Mouse (Mus musculus): ENCODE data around the gene Zcchc24. TPM values are rescaled to one million over a fixed set of nuclear protein-coding genes. Genes with fewer than 3 reads are reported as not detected.

Zcchc24 gene
- total and polyA plus RNA-seq, 3 experiments = 0.05 TPM; not detected in 2

DNA sequence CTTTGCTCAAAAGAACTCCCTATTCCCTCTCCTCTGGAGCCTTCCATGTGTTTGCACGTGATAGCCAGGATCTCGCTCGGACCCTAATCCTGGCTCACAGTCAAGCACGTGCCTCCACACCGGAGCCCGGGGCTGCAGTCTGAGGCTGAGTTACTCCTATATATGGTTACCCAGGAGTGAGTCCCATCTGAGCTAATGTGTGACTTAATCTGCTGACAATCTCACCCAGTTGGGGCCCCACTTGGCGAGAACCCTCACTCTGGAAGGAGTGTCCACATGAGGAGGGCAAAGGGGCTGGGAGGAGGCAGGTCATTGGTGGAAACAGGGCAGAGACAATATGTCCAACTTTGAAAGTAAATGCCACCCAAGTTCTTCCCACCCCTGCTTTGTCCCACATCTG, 57.7 kb downstream of the Zcchc24 start:
- ATAC-seq (ENCODE audit: extremely low read depth, insufficient number of reproducible peaks, low FRiP score, poor library complexity, severe bottlenecking) = no peak

GRCm38 (mm10) chr14:25710681-25711080, 58.2 kb downstream of the Zcchc24 start:
- no peaks in the 10 kb centered on the region; the same call in 1 of the 2 replicates for H3K4me1 ChIP-seq (ENCODE audit: insufficient read depth, low read depth, low read length)
- TF ChIP-seq GATA1 (IDR thresholded peaks at IDR 0.05; ENCODE audit: borderline replicate concordance, low read length) (no peak), POLR2AphosphoS5 (IDR thresholded peaks at IDR 0.05; ENCODE audit: insufficient replicate concordance, low read depth, low read length) (no peak), CTCF (IDR thresholded peaks at IDR 0.05; ENCODE audit: low read depth, low read length) (no peak), TAL1 (conservative IDR thresholded peaks at IDR 0.05; ENCODE audit: low read depth, low read length) (no peak), GATA2 (IDR thresholded peaks at IDR 0.05; ENCODE audit: borderline replicate concordance, low read depth, low read length) (no peak)
- peaks cover 7% of the 10 kb centered on the region; the same call in 1 of the 2 replicates for H3K27me3 ChIP-seq (ENCODE audit: insufficient read depth, low read length)

More for the DNA sequence above, 57.7 kb downstream of the Zcchc24 start:
- H3K4me1 ChIP-seq (ENCODE audit: insufficient read depth, low read depth, low read length) = no peaks in the 10 kb centered on the region; the same call in 1 of the 2 replicates
- no peaks in the 10 kb centered on the region for H3K36me3 ChIP-seq (replicated peaks)
- no peak for TF ChIP-seq CTCF (IDR thresholded peaks at IDR 0.05; ENCODE audit: low read depth, low read length)
- TF ChIP-seq GATA2 (IDR thresholded peaks at IDR 0.05; ENCODE audit: borderline replicate concordance, low read depth, low read length) = no peak
- TF ChIP-seq TAL1 (conservative IDR thresholded peaks at IDR 0.05; ENCODE audit: low read depth, low read length) = no peak
- TF ChIP-seq POLR2AphosphoS5 (IDR thresholded peaks at IDR 0.05; ENCODE audit: insufficient replicate concordance, low read depth, low read length) = no peak
- no peak for TF ChIP-seq GATA1 (IDR thresholded peaks at IDR 0.05; ENCODE audit: borderline replicate concordance, low read length)
- H3K9me3 ChIP-seq (replicated peaks) = no peaks in the 10 kb centered on the region
- H3K4me3 ChIP-seq (ENCODE audit: low read depth, low read length) = no peak overlapping the region
- no peak for DNase-seq (ENCODE audit: low spot score)
- H3K27me3 ChIP-seq (ENCODE audit: insufficient read depth, low read length) = peaks cover 7% of the 10 kb centered on the region; the same call in 1 of the 2 replicates

GRCm38 (mm10) chr14:25710073-25710472, 58.8 kb downstream of the Zcchc24 start:
- ATAC-seq (ENCODE audit: extremely low read depth, insufficient number of reproducible peaks, low FRiP score, poor library complexity, severe bottlenecking) (no peak), DNase-seq (ENCODE audit: low spot score) (no peak)
- H3K27me3 ChIP-seq (ENCODE audit: insufficient read depth, low read length) = peaks cover 6% of the 10 kb centered on the region; the same call in 1 of the 2 replicates
- no peak for TF ChIP-seq GATA1 (IDR thresholded peaks at IDR 0.05; ENCODE audit: borderline replicate concordance, low read length)
- no peak for TF ChIP-seq CTCF (IDR thresholded peaks at IDR 0.05; ENCODE audit: low read depth, low read length)
- no peak for TF ChIP-seq GATA2 (IDR thresholded peaks at IDR 0.05; ENCODE audit: borderline replicate concordance, low read depth, low read length)
- TF ChIP-seq POLR2AphosphoS5 (IDR thresholded peaks at IDR 0.05; ENCODE audit: insufficient replicate concordance, low read depth, low read length) = no peak
- TF ChIP-seq TAL1 (conservative IDR thresholded peaks at IDR 0.05; ENCODE audit: low read depth, low read length) = no peak
- no peak overlapping the region for H3K4me3 ChIP-seq (ENCODE audit: low read depth, low read length)
- H3K36me3 ChIP-seq (replicated peaks) = no peaks in the 10 kb centered on the region
- no peaks in the 10 kb centered on the region; the same call in 1 of the 2 replicates for H3K4me1 ChIP-seq (ENCODE audit: insufficient read depth, low read depth, low read length)
- no peaks in the 10 kb centered on the region for H3K9me3 ChIP-seq (replicated peaks)

More at GRCm38 (mm10) chr14:25710681-25711080, 58.2 kb downstream of the Zcchc24 start:
- Histone ChIP-seq H3K4me3 (ENCODE audit: low read depth, low read length) (no peak overlapping the region), H3K36me3 (replicated peaks) (no peaks in the 10 kb centered on the region), H3K9me3 (replicated peaks) (no peaks in the 10 kb centered on the region)
- DNase-seq (ENCODE audit: low spot score) (no peak), ATAC-seq (ENCODE audit: extremely low read depth, insufficient number of reproducible peaks, low FRiP score, poor library complexity, severe bottlenecking) (no peak)

GRCm38 (mm10) chr14:25708917-25709316, 59.9 kb downstream of the Zcchc24 start:
- ATAC-seq (ENCODE audit: extremely low read depth, insufficient number of reproducible peaks, low FRiP score, poor library complexity, severe bottlenecking) (no peak), DNase-seq (ENCODE audit: low spot score) (no peak)
- TF ChIP-seq GATA2 (IDR thresholded peaks at IDR 0.05; ENCODE audit: borderline replicate concordance, low read depth, low read length) (no peak), GATA1 (IDR thresholded peaks at IDR 0.05; ENCODE audit: borderline replicate concordance, low read length) (no peak), CTCF (IDR thresholded peaks at IDR 0.05; ENCODE audit: low read depth, low read length) (no peak), TAL1 (conservative IDR thresholded peaks at IDR 0.05; ENCODE audit: low read depth, low read length) (no peak), POLR2AphosphoS5 (IDR thresholded peaks at IDR 0.05; ENCODE audit: insufficient replicate concordance, low read depth, low read length) (no peak)
- Histone ChIP-seq H3K9me3 (replicated peaks) (no peaks in the 10 kb centered on the region), H3K36me3 (replicated peaks) (no peaks in the 10 kb centered on the region), H3K4me1 (ENCODE audit: insufficient read depth, low read depth, low read length) (no peaks in the 10 kb centered on the region; the same call in 1 of the 2 replicates), H3K4me3 (ENCODE audit: low read depth, low read length) (no peak overlapping the region), H3K27me3 (ENCODE audit: insufficient read depth, low read length) (peaks cover 2% of the 10 kb centered on the region; the same call in 1 of the 2 replicates)

DNA sequence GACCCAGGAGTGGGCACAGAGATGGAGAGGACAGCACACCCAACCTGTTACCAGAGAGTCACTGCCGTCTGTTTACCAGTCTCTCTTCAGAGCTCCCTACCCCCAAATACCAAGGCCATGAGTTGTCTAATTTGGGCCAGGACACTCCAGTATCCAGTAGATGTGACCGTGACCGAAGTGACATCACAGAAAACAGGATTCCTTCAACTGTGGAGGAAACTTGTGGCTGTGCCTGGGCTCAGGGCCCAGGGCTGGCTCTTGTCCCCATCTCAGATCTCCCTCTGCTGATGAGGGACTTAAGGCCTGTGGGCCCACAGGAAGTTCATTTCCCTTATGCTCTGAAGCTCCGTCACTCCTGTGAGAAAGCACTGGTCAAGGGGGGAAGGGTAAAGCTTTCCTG, 60.4 kb downstream of the Zcchc24 start:
- no peak for TF ChIP-seq GATA1 (IDR thresholded peaks at IDR 0.05; ENCODE audit: borderline replicate concordance, low read length)
- no peak for TF ChIP-seq TAL1 (conservative IDR thresholded peaks at IDR 0.05; ENCODE audit: low read depth, low read length)
- no peak for TF ChIP-seq POLR2AphosphoS5 (IDR thresholded peaks at IDR 0.05; ENCODE audit: insufficient replicate concordance, low read depth, low read length)
- no peak for TF ChIP-seq CTCF (IDR thresholded peaks at IDR 0.05; ENCODE audit: low read depth, low read length)
- TF ChIP-seq GATA2 (IDR thresholded peaks at IDR 0.05; ENCODE audit: borderline replicate concordance, low read depth, low read length) = no peak
- Histone ChIP-seq H3K4me3 (ENCODE audit: low read depth, low read length) (no peak overlapping the region), H3K9me3 (replicated peaks) (no peaks in the 10 kb centered on the region), H3K36me3 (replicated peaks) (no peaks in the 10 kb centered on the region), H3K4me1 (ENCODE audit: insufficient read depth, low read depth, low read length) (no peaks in the 10 kb centered on the region; the same call in 1 of the 2 replicates), H3K27me3 (ENCODE audit: insufficient read depth, low read length) (no peaks in the 10 kb centered on the region; the same call in 1 of the 2 replicates)
- DNase-seq (ENCODE audit: low spot score) = no peak
- no peak for ATAC-seq (ENCODE audit: extremely low read depth, insufficient number of reproducible peaks, low FRiP score, poor library complexity, severe bottlenecking)

DNA sequence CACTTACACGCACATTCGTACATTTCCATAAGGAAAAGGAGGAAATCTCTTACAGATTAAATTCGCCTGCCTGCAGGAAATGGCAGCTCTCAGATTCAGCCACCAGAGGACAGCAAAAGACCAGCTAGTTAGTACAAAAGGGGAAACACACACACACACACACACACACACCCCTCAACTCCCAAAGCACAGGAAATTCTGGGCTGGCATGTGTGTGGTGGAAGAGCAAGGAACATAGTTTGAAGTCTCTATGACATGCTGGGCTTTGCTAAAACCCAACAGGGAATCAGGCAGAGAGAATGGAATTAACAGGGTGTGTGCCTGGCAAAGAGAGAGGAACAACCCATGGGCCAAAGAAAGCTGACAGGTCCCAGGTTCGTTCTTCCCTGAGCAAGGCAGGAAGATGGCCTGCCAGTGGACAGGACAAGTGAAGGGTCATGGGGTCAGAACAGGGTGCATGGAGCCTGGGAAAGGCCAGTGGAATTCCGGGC, 61.1 kb downstream of the Zcchc24 start:
- no peak for DNase-seq (ENCODE audit: low spot score)
- Histone ChIP-seq H3K4me1 (ENCODE audit: insufficient read depth, low read depth, low read length) (no peaks in the 10 kb centered on the region; the same call in 1 of the 2 replicates), H3K36me3 (replicated peaks) (no peaks in the 10 kb centered on the region), H3K9me3 (replicated peaks) (no peaks in the 10 kb centered on the region), H3K27me3 (ENCODE audit: insufficient read depth, low read length) (no peaks in the 10 kb centered on the region), H3K4me3 (ENCODE audit: low read depth, low read length) (no peak overlapping the region)
- ATAC-seq (ENCODE audit: extremely low read depth, insufficient number of reproducible peaks, low FRiP score, poor library complexity, severe bottlenecking) = 0 out of 2 replicates have a peak, but pooled peaks have one; percentile 34
- TF ChIP-seq TAL1 (conservative IDR thresholded peaks at IDR 0.05; ENCODE audit: low read depth, low read length) (no peak), CTCF (IDR thresholded peaks at IDR 0.05; ENCODE audit: low read depth, low read length) (no peak), POLR2AphosphoS5 (IDR thresholded peaks at IDR 0.05; ENCODE audit: insufficient replicate concordance, low read depth, low read length) (no peak), GATA1 (IDR thresholded peaks at IDR 0.05; ENCODE audit: borderline replicate concordance, low read length) (no peak), GATA2 (IDR thresholded peaks at IDR 0.05; ENCODE audit: borderline replicate concordance, low read depth, low read length) (no peak)

All from G1E (cell line).